Mouse (Mus musculus) urinary bladder, postnatal 10 days (tissue): ENCODE measurements around the gene Fam98c.
"Not testable (repeated sequence)": the region's sequence is repeated elsewhere in the genome, so short reads cannot be mapped to it uniquely, and the experiment has no call there.

Experiments
- DNase-seq: peaks from one replicate; pipeline ENCODE4 v3.0.0; 2022; ENCODE audit warnings: low spot score

Gene Fam98c

GRCm38 (mm10) chr7:29158264-29158663, 2.2 kb upstream of the Fam98c start:
- DNase-seq = no peak

- peak; percentile 54 for DNase-seq
These were observed 717 bp downstream of the Fam98c start for GRCm38 (mm10) chr7:29155196-29155837.

- DNase-seq = no peak
These were observed 1.9 kb downstream of the Fam98c start for GRCm38 (mm10) chr7:29154018-29154720.

GRCm38 (mm10) chr7:29151486-29151885, 4.5 kb downstream of the Fam98c start:
- no peak for DNase-seq

- DNase-seq = no peak
These were observed 7.3 kb downstream of the Fam98c start for GRCm38 (mm10) chr7:29148771-29149170.

- no peak for DNase-seq
These were observed 9.2 kb downstream of the Fam98c start for GRCm38 (mm10) chr7:29146625-29147367.

- no peak for DNase-seq
These were observed 12.0 kb downstream of the Fam98c start for GRCm38 (mm10) chr7:29144006-29144405.

GRCm38 (mm10) chr7:29141416-29141815, 14.6 kb downstream of the Fam98c start:
- no peak for DNase-seq

GRCm38 (mm10) chr7:29139237-29139636, 16.8 kb downstream of the Fam98c start:
- not testable (repeated sequence) for DNase-seq

GRCm38 (mm10) chr7:29137429-29137828, 18.6 kb downstream of the Fam98c start:
- no peak for DNase-seq

GRCm38 (mm10) chr7:29134693-29135386, 21.2 kb downstream of the Fam98c start, which contains the start of gene Rasgrp4:
Gene Rasgrp4 (plus strand): TSS chr7:29134851.
- DNase-seq = no peak

- no peak for DNase-seq
These were observed 21.8 kb downstream of the Fam98c start for GRCm38 (mm10) chr7:29134230-29134629.

GRCm38 (mm10) chr7:29128725-29129124, 27.3 kb downstream of the Fam98c start:
- DNase-seq = no peak

GRCm38 (mm10) chr7:29126173-29126915, 29.7 kb downstream of the Fam98c start:
- no peak for DNase-seq

GRCm38 (mm10) chr7:29124970-29125369, 31.1 kb downstream of the Fam98c start, which contains the start of gene Ryr1:
Gene Ryr1 (minus strand): TSS chr7:29125179.
- no peak for DNase-seq

- DNase-seq = no peak
These were observed 32.3 kb downstream of the Fam98c start for GRCm38 (mm10) chr7:29123531-29124358.

- DNase-seq = no peak
These were observed 33.2 kb downstream of the Fam98c start for GRCm38 (mm10) chr7:29122821-29123220.

- no peak for DNase-seq
These were observed 36.5 kb downstream of the Fam98c start for GRCm38 (mm10) chr7:29119526-29119925.

GRCm38 (mm10) chr7:29118142-29118851, 37.7 kb downstream of the Fam98c start:
- DNase-seq = no peak
